Mouse (Mus musculus) MEL (cell line): ENCODE data around the gene Eif5a. TPM values are rescaled to one million over a fixed set of nuclear protein-coding genes. Genes with fewer than 3 reads are reported as not detected.

Source experiments
- DNase-seq: peaks from one replicate; pipeline ENCODE4 v3.0.0; 2011; ENCODE audit warnings: low read depth, low spot score
- H3K27ac ChIP-seq: 2 replicates; pipeline ENCODE4 v1.5.1; 2012; ENCODE audit warnings: low read depth, mild to moderate bottlenecking, control low read depth, low read length, moderate library complexity; ENCODE audit not compliant: control insufficient read depth
- H3K27me3 ChIP-seq, 2 experiments: fragments of 150-350 bp in 1 of 2; sonication (generic) in 1 of 2; 2 replicates each; pipeline ENCODE4 v1.6.1; 2012; ENCODE audit warnings: low read length in 2 of 2, mild to moderate bottlenecking in 2 of 2, improper control_type of control experiment in 1 of 2, moderate library complexity in 1 of 2; ENCODE audit not compliant: insufficient read depth in 2 of 2, control insufficient read depth in 1 of 2
- H3K36me3 ChIP-seq, 2 experiments: 2 replicates each; pipeline ENCODE4 v1.6.1; 2012 to 2014; ENCODE audit warnings: low read length in 2 of 2, improper control_type of control experiment in 1 of 2, inconsistent platforms in 1 of 2, mild to moderate bottlenecking in 1 of 2; ENCODE audit not compliant: insufficient read depth in 2 of 2, control insufficient read depth in 1 of 2
- H3K4me1 ChIP-seq, 2 experiments: fragments of 150-350 bp in 1 of 2; sonication (generic) in 1 of 2; 2 replicates each; pipeline ENCODE4 v1.6.1; 2012; ENCODE audit warnings: low read length in 2 of 2, improper control_type of control experiment in 1 of 2, mild to moderate bottlenecking in 1 of 2; ENCODE audit not compliant: insufficient read depth in 2 of 2, control insufficient read depth in 1 of 2
- H3K4me3 ChIP-seq, 2 experiments: fragments of 150-350 bp in 1 of 2; sonication (generic) in 1 of 2; 2 replicates each; pipeline ENCODE4 v1.5.1; 2012; ENCODE audit warnings: low read depth in 2 of 2, low read length in 2 of 2, mild to moderate bottlenecking in 2 of 2, moderate library complexity in 2 of 2, control low read depth in 1 of 2, improper control_type of control experiment in 1 of 2; ENCODE audit not compliant: control insufficient read depth in 1 of 2, insufficient read depth in 1 of 2
- H3K79me2 ChIP-seq: 2 replicates; pipeline ENCODE4 v1.6.1; 2012; ENCODE audit warnings: mild to moderate bottlenecking, low read length, moderate library complexity; ENCODE audit not compliant: control insufficient read depth, poor library complexity, insufficient read depth
- H3K9ac ChIP-seq: 2 replicates; pipeline ENCODE4 v1.6.1; 2012; ENCODE audit warnings: low read depth, mild to moderate bottlenecking, control low read depth, low read length, moderate library complexity; ENCODE audit not compliant: control insufficient read depth, poor library complexity, severe bottlenecking
- H3K9me3 ChIP-seq: fragments of 150-350 bp; sonication (generic); replicated peaks from 2 replicates; pipeline ENCODE4 v1.6.1; 2012; ENCODE audit warnings: mild to moderate bottlenecking, low read length, improper control_type of control experiment, moderate library complexity; ENCODE audit not compliant: insufficient read depth
- BHLHE40 ChIP-seq: IDR thresholded peaks from 2 replicates; pipeline ENCODE4 v1.6.1; 2012; ENCODE audit warnings: low read depth, mild to moderate bottlenecking, inconsistent platforms, low read length, improper control_type of control experiment, borderline replicate concordance
- CHD1 ChIP-seq: IDR thresholded peaks from 2 replicates; pipeline ENCODE4 v1.6.1; 2012; ENCODE audit warnings: low read depth, mild to moderate bottlenecking, inconsistent platforms, low read length, improper control_type of control experiment
- CHD2 ChIP-seq: IDR thresholded peaks from 2 replicates; pipeline ENCODE4 v1.6.1; 2011; ENCODE audit warnings: low read length, improper control_type of control experiment
- E2F4 ChIP-seq: IDR thresholded peaks from 2 replicates; pipeline ENCODE4 v1.6.1; 2011; ENCODE audit warnings: low read depth, low read length, improper control_type of control experiment, borderline replicate concordance
- ELF1 ChIP-seq: IDR thresholded peaks from 2 replicates; pipeline ENCODE4 v1.6.1; 2014; ENCODE audit warnings: low read depth, mild to moderate bottlenecking, inconsistent platforms, low read length, improper control_type of control experiment, moderate library complexity
- EP300 ChIP-seq, 2 experiments: IDR thresholded peaks; 2 replicates each; pipeline ENCODE4 v1.6.1; 2011; ENCODE audit warnings: improper control_type of control experiment in 2 of 2, low read length in 2 of 2, low read depth in 1 of 2, mild to moderate bottlenecking in 1 of 2
- GABPA ChIP-seq: IDR thresholded peaks from 2 replicates; pipeline ENCODE4 v1.6.1; 2012; ENCODE audit warnings: low read depth, mild to moderate bottlenecking, inconsistent platforms, low read length, improper control_type of control experiment, moderate library complexity
- GATA1 ChIP-seq: IDR thresholded peaks from 2 replicates; pipeline ENCODE4 v1.6.1; 2011; ENCODE audit warnings: low read depth, low read length, improper control_type of control experiment
- JUND ChIP-seq: IDR thresholded peaks from 2 replicates; pipeline ENCODE4 v1.6.1; 2011; ENCODE audit warnings: low read depth, mild to moderate bottlenecking, improper control_type of control experiment, low read length
- KAT2A ChIP-seq: conservative IDR thresholded peaks from 2 replicates; pipeline ENCODE4 v1.6.1; 2012; ENCODE audit warnings: low read depth, low read length, improper control_type of control experiment, inconsistent platforms
- MAFK ChIP-seq: IDR thresholded peaks from 2 replicates; pipeline ENCODE4 v1.6.1; 2011; ENCODE audit warnings: low read depth, mild to moderate bottlenecking, low read length, improper control_type of control experiment, borderline replicate concordance
- MAX ChIP-seq: IDR thresholded peaks from 2 replicates; pipeline ENCODE4 v1.6.1; 2011; ENCODE audit warnings: low read length, improper control_type of control experiment
- MEF2A ChIP-seq: IDR thresholded peaks from 2 replicates; pipeline ENCODE4 v1.6.1; 2014; ENCODE audit warnings: low read depth, mild to moderate bottlenecking, inconsistent platforms, low read length, improper control_type of control experiment; ENCODE audit not compliant: poor library complexity, insufficient replicate concordance, severe bottlenecking; ENCODE audit errors: extremely low read depth
- MXI1 ChIP-seq: IDR thresholded peaks from 2 replicates; pipeline ENCODE4 v1.6.1; 2011; ENCODE audit warnings: mild to moderate bottlenecking, low read depth, low read length, improper control_type of control experiment
- MYB ChIP-seq: IDR thresholded peaks from 2 replicates; pipeline ENCODE4 v1.6.1; 2011; ENCODE audit warnings: mild to moderate bottlenecking, low read depth, low read length, improper control_type of control experiment
- MYC ChIP-seq: IDR thresholded peaks from 2 replicates; pipeline ENCODE4 v1.6.1; 2011; ENCODE audit warnings: low read depth, mild to moderate bottlenecking, low read length, improper control_type of control experiment, moderate library complexity
- NELFE ChIP-seq: IDR thresholded peaks from 2 replicates; pipeline ENCODE4 v1.6.1; 2011; ENCODE audit warnings: low read depth, low read length, improper control_type of control experiment
- NRF1 ChIP-seq: IDR thresholded peaks from 2 replicates; pipeline ENCODE4 v1.6.1; 2014; ENCODE audit warnings: low read depth, mild to moderate bottlenecking, inconsistent platforms, low read length, improper control_type of control experiment, moderate library complexity; ENCODE audit not compliant: poor library complexity, insufficient read depth, severe bottlenecking
- POLR2A ChIP-seq, 2 experiments: IDR thresholded peaks; 2 replicates each; pipeline ENCODE4 v1.6.1; 2011 to 2012; ENCODE audit warnings: low read length in 2 of 2, mild to moderate bottlenecking in 2 of 2, control low read depth in 1 of 2, improper control_type of control experiment in 1 of 2, low read depth in 1 of 2, moderate library complexity in 1 of 2; ENCODE audit not compliant: control insufficient read depth in 1 of 2, insufficient read depth in 1 of 2, poor library complexity in 1 of 2
- POLR2AphosphoS2 ChIP-seq: IDR thresholded peaks from 2 replicates; pipeline ENCODE4 v1.6.1; 2011; ENCODE audit warnings: low read length, improper control_type of control experiment
- POLR2AphosphoS5 ChIP-seq: IDR thresholded peaks from 2 replicates; pipeline ENCODE4 v1.6.1; 2012; ENCODE audit warnings: low read depth, borderline replicate concordance, mild to moderate bottlenecking, inconsistent platforms, low read length, moderate library complexity, mixed read lengths
- RAD21 ChIP-seq: IDR thresholded peaks from 2 replicates; pipeline ENCODE4 v1.6.1; 2011; ENCODE audit warnings: mild to moderate bottlenecking, low read depth, low read length, improper control_type of control experiment
- RCOR1 ChIP-seq: IDR thresholded peaks from 2 replicates; pipeline ENCODE4 v1.6.1; 2012; ENCODE audit warnings: low read depth, mild to moderate bottlenecking, inconsistent platforms, low read length, improper control_type of control experiment
- SIN3A ChIP-seq: IDR thresholded peaks from 2 replicates; pipeline ENCODE4 v1.6.1; 2012; ENCODE audit warnings: low read length, improper control_type of control experiment, inconsistent platforms
- SMC3 ChIP-seq: IDR thresholded peaks from 2 replicates; pipeline ENCODE4 v1.6.1; 2011; ENCODE audit warnings: low read depth, low read length, improper control_type of control experiment
- TAL1 ChIP-seq: IDR thresholded peaks from 2 replicates; pipeline ENCODE4 v1.6.1; 2012; ENCODE audit warnings: mild to moderate bottlenecking, inconsistent platforms, low read length, moderate library complexity, mixed read lengths
- TCF12 ChIP-seq: IDR thresholded peaks from 2 replicates; pipeline ENCODE4 v1.6.1; 2014; ENCODE audit warnings: low read depth, mild to moderate bottlenecking, inconsistent platforms, low read length, improper control_type of control experiment, moderate library complexity
- UBTF ChIP-seq: IDR thresholded peaks from 2 replicates; pipeline ENCODE4 v1.6.1; 2012; ENCODE audit warnings: low read depth, mild to moderate bottlenecking, inconsistent platforms, low read length, improper control_type of control experiment, moderate library complexity, borderline replicate concordance; ENCODE audit not compliant: insufficient read depth
- USF1 ChIP-seq: IDR thresholded peaks from 2 replicates; pipeline ENCODE4 v1.6.1; 2014; ENCODE audit warnings: low read depth, mild to moderate bottlenecking, inconsistent platforms, low read length, improper control_type of control experiment, moderate library complexity
- USF2 ChIP-seq, 2 experiments: IDR thresholded peaks; 2 replicates each; pipeline ENCODE4 v1.6.1; 2011 to 2012; ENCODE audit warnings: improper control_type of control experiment in 2 of 2, low read length in 2 of 2, borderline replicate concordance in 1 of 2, inconsistent platforms in 1 of 2, low read depth in 1 of 2, mild to moderate bottlenecking in 1 of 2; ENCODE audit not compliant: insufficient read depth in 1 of 2
- ZC3H11A ChIP-seq: IDR thresholded peaks from 2 replicates; pipeline ENCODE4 v1.6.1; 2012; ENCODE audit warnings: low read depth, mild to moderate bottlenecking, inconsistent platforms, low read length, improper control_type of control experiment
- ZKSCAN1 ChIP-seq: IDR thresholded peaks from 2 replicates; pipeline ENCODE4 v1.6.1; 2012; ENCODE audit warnings: low read depth, mild to moderate bottlenecking, inconsistent platforms, low read length, improper control_type of control experiment, moderate library complexity
- ZMIZ1 ChIP-seq: IDR thresholded peaks from 2 replicates; pipeline ENCODE4 v1.6.1; 2012; ENCODE audit warnings: low read depth, mild to moderate bottlenecking, inconsistent platforms, low read length, improper control_type of control experiment, moderate library complexity
- ZNF384 ChIP-seq: IDR thresholded peaks from 2 replicates; pipeline ENCODE4 v1.6.1; 2012; ENCODE audit warnings: low read depth, mild to moderate bottlenecking, inconsistent platforms, low read length, improper control_type of control experiment
- polyA plus RNA-seq, 2 experiments: library from polyadenylated mRNA; stranded (reverse) in 1 of 2; unstranded in 1 of 2; fragments of >175 nt in 1 of 2; fragments of >200 nt in 1 of 2; gene quantifications; 2 replicates each; pipeline versions ENCODE4 v1.2.1 to v1.2.4; 2012; ENCODE audit warnings: low replicate concordance in 2 of 2, low read depth in 1 of 2; ENCODE audit not compliant: insufficient read length in 2 of 2, insufficient read depth in 1 of 2, missing spikeins in 1 of 2
- total RNA-seq: library from RNA; depleted of rRNA; stranded (reverse); fragments of 300-350 nt; gene quantifications from 2 replicates; pipeline ENCODE4 v1.2.3, GENCODE M21; 2012; rRNA removed

Gene Eif5a
- total RNA-seq (1,428 and 1,539 TPM in 2 replicates), polyA plus RNA-seq (1,000 to 10,000 TPM; 1,272 to 3,185 TPM)

DNA sequence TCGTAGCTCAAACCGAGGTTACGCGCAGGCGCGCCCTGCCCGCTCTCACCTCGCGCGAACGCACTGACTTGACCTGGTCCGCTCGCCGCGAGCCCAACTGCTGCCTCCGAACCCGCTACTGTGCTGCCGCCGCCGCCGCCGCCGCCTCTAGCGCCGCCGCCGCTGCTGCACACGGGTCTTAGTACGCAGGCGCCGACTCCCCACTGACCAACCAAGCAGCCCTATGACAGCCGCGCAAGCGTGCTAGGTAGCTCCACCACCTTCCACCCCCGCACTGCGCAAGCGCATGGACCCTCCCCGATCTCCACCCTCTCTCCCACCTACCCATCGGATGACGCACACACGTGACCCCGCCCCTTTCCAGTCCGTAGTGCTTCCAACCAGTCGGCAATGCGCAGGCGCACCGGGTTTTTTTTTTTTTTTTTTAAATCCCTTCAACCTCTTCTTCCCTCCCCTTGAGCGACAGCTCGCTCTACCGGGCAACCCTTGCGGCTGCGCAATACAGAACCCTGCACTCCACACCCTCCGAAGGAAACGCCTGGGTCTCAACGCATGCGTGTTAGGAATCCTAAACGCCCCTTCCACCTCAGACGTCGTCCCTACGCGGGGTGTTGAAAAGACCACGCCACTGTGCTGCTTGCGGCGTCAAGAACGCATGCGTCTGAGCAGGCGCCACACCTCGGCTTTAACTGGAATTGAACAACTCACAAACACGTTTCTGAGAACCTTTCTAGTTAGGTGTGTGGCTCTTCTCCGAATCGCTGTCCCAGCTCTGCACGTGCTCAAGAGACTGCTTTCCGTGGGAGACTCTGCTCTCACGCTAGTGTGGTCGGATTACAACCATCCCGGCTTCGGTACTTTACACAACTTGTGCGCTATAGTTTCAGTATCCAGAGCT lies at the start of gene Eif5a:
Eif5a (minus strand) TSS at position 845 of the 898 bp plus-strand sequence.
- Histone ChIP-seq H3K27ac (peak within 1 kb of the TSS; percentile 98), H3K79me2 (peaks cover 42% of the 10 kb centered on the region), H3K36me3 (peaks cover 22 to 46% of the 10 kb centered on the region in 2 experiments), H3K4me1 (peaks cover 13 to 35% of the 10 kb centered on the region in 2 experiments), H3K9me3 (no peaks in the 10 kb centered on the region), H3K27me3 (no peaks in the 10 kb centered on the region), H3K9ac (peak within 1 kb of the TSS; percentile 89), H3K4me3 (peak within 1 kb of the TSS; percentile 77 to 96)
- DNase-seq: peak; percentile 100
- TF ChIP-seq ZC3H11A: no peak
- peak; percentile 96 for TF ChIP-seq SIN3A
- TF ChIP-seq ELF1: peak; percentile 67
- TF ChIP-seq MXI1: peak; percentile 98
- peak; percentile 99 for TF ChIP-seq POLR2AphosphoS2
- no peak for TF ChIP-seq E2F4
- TF ChIP-seq TAL1: no peak
- TF ChIP-seq EP300 (IDR thresholded peaks at IDR 0.05; ENCODE audit: low read depth in 1 of 2, low read length in 2 of 2): 0 out of 4 replicates have a peak, but pooled peaks of 1 of the 2 experiments have one; percentile 26
- peak; percentile 66; the same call in 1 of the 2 replicates for TF ChIP-seq ZKSCAN1
- no peak for TF ChIP-seq RAD21
- TF ChIP-seq UBTF: no peak
- TF ChIP-seq POLR2AphosphoS5: peak; percentile 88; the same call in 1 of the 2 replicates
- TF ChIP-seq JUND: no peak
- no peak; the same call in 1 of the 2 replicates for TF ChIP-seq RCOR1
- peak; percentile 95 for TF ChIP-seq ZMIZ1
- no peak for TF ChIP-seq CHD2
- peak; percentile 97 for TF ChIP-seq USF1
- TF ChIP-seq NELFE: peak; percentile 95
- TF ChIP-seq ZNF384: peak; percentile 100
- TF ChIP-seq MYC: peak; percentile 100
- TF ChIP-seq CHD1: no peak
- TF ChIP-seq MAX: peak; percentile 98
- no peak for TF ChIP-seq GABPA
- no peak for TF ChIP-seq MYB
- no peak for TF ChIP-seq MAFK
- no peak; the same call in 1 of the 2 replicates for TF ChIP-seq KAT2A
- TF ChIP-seq NRF1: peak; percentile 80
- peak; percentile 94 for TF ChIP-seq BHLHE40
- TF ChIP-seq GATA1: no peak
- peak; percentile 67 to 86; a peak in 3 of 4 replicates for TF ChIP-seq USF2 (IDR thresholded peaks at IDR 0.05; ENCODE audit: borderline replicate concordance in 1 of 2, insufficient read depth in 1 of 2, low read depth in 1 of 2, low read length in 2 of 2)
- TF ChIP-seq SMC3: peak; percentile 21; the same call in 1 of the 2 replicates
- no peak for TF ChIP-seq MEF2A
- TF ChIP-seq POLR2A (IDR thresholded peaks at IDR 0.05; ENCODE audit: control insufficient read depth in 1 of 2, insufficient read depth in 1 of 2, low read depth in 1 of 2, low read length in 2 of 2, poor library complexity in 1 of 2): peak; percentile 95 to 99
- TF ChIP-seq TCF12: peak; percentile 70
